Mouse (Mus musculus): Measurements from ENCODE around the gene Parvb. TPM values are rescaled to one million over a fixed set of nuclear protein-coding genes. Genes with fewer than 3 reads are reported as not detected.

Parvb gene
- polyA plus RNA-seq, 1 experiment from 2014 or later: 9.5 TPM

DNA sequence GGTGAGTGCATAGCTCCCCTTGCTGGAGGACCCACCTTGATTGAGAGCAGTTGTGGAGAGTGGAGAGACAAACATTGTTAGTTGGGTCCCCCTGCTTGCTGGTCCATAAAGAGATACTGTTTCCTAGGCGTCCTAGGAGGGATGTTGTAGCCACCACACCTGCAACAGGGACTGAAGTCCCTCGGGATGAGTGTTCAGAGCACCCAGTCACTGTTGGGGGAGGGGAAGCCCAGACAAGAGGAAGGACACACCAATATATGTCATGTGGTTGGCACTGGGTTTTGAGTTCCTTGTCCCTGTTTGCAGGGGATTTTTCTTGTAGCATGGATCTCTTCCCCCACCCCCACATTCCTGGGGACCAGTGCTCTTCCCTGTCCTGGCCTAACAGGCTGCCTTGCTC is 109.1 kb downstream of the Parvb start:
- Histone ChIP-seq H3K9ac (ENCODE audit: low read depth, low read length) (no peak overlapping the region), H3K4me2 (replicated peaks; ENCODE audit: low read depth, low read length) (no peak overlapping the region), H3K9me3 (ENCODE audit: control insufficient read depth, low read length) (no peaks in the 10 kb centered on the region), H3K27ac (ENCODE audit: low read depth, low read length) (no peak overlapping the region), H3K4me3 (ENCODE audit: low read depth, low read length) (no peak overlapping the region), H3K27me3 (ENCODE audit: control insufficient read depth, insufficient read depth, low read length) (no peaks in the 10 kb centered on the region), H3K36me3 (ENCODE audit: control insufficient read depth, insufficient read depth, low read length) (no peaks in the 10 kb centered on the region), H3K4me1 (replicated peaks; ENCODE audit: control insufficient read depth, insufficient read depth, low read length) (no peaks in the 10 kb centered on the region)
- 54% methylated on average over 2 of the region's 2 CpGs for WGBS
- ATAC-seq (ENCODE audit: low FRiP score) (no peak), DNase-seq (ENCODE audit: low spot score) (no peak)

DNA sequence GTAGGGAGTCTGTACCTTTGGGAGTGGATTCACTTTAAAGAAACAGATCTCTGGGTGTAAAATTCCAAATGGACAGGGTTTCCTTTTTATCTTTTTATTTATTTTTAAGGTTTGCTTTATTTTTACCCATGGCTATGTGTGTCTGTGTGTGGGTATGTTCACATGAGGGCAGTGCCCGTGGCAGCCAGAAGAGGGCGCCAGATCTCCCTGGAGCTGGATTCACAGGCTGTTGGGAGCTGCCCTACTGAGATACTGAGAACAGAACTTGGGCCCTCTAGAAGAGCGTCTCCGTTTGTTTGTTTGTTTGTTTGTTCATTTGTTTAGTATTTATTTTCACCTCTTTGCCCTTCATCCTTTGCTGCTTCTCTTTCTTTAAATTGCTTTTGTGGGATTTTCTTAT is 116.9 kb downstream of the Parvb start:
- DNase-seq (ENCODE audit: low spot score): no peak
- Histone ChIP-seq H3K27ac (ENCODE audit: low read depth, low read length) (no peak overlapping the region), H3K4me3 (ENCODE audit: low read depth, low read length) (no peak overlapping the region), H3K9ac (ENCODE audit: low read depth, low read length) (no peak overlapping the region), H3K4me1 (replicated peaks; ENCODE audit: control insufficient read depth, insufficient read depth, low read length) (no peaks in the 10 kb centered on the region; the same call in 1 of the 2 replicates), H3K4me2 (replicated peaks; ENCODE audit: low read depth, low read length) (no peak overlapping the region), H3K9me3 (ENCODE audit: control insufficient read depth, low read length) (no peaks in the 10 kb centered on the region), H3K27me3 (ENCODE audit: control insufficient read depth, insufficient read depth, low read length) (no peaks in the 10 kb centered on the region), H3K36me3 (ENCODE audit: control insufficient read depth, insufficient read depth, low read length) (no peaks in the 10 kb centered on the region)
- no peak for ATAC-seq (ENCODE audit: low FRiP score)
- WGBS: 94% methylated on average over 4 of the region's 4 CpGs

DNA sequence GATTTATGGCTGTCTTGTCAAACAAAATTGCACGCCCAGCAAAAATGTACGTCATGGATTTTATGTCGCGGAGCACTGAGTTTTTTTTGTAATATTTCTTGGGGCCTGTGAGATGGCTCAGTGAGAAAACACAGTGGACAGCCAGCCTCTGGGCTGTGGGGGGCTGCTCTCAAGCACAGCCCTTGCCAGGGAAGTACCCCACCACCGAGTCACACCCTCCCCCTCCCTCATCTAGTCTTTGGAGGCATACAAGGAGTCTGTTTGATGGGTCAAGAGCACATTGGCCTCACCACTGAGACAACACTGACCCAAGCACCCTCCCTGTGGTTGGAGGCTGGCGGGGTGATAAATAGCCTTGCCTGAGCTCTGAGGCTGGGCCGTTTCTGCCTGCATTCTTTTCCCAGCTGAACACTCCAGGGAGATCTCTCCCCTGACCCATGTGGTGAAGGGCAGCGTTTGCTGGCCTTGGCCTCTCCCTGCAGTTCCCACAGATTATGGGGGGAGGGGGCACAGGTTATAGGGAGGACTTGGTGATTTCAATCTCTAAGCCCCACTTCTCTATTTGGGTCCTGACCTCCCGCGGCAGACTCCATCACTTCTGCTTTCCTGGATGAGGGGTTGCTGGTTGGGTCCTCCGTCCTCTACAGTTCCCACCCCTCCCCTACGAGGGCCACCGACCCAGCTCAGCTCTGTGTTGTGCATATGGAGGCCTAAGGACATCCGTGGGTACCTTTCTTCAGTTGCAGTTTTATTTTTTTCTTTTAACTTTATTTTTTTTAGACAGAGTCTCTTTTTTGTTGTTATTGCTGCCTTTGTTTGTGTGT is 118.3 kb downstream of the Parvb start:
- H3K36me3 ChIP-seq (ENCODE audit: control insufficient read depth, insufficient read depth, low read length): no peaks in the 10 kb centered on the region
- no peak overlapping the region for H3K4me2 ChIP-seq (replicated peaks; ENCODE audit: low read depth, low read length)
- no peaks in the 10 kb centered on the region for H3K9me3 ChIP-seq (ENCODE audit: control insufficient read depth, low read length)
- ATAC-seq (ENCODE audit: low FRiP score) (peak; percentile 71), DNase-seq (ENCODE audit: low spot score) (peak; percentile 47)
- peak overlapping the region; percentile 72 for H3K27ac ChIP-seq (ENCODE audit: low read depth, low read length)
- H3K27me3 ChIP-seq (ENCODE audit: control insufficient read depth, insufficient read depth, low read length): no peaks in the 10 kb centered on the region
- no peak overlapping the region for H3K4me3 ChIP-seq (ENCODE audit: low read depth, low read length)
- H3K4me1 ChIP-seq (replicated peaks; ENCODE audit: control insufficient read depth, insufficient read depth, low read length): no peaks in the 10 kb centered on the region; the same call in 1 of the 2 replicates
- WGBS: 36% methylated on average over 14 of the region's 14 CpGs
- H3K9ac ChIP-seq (ENCODE audit: low read depth, low read length): 0 out of 2 replicates have a peak overlapping the region, but pooled peaks have one; percentile 4

DNA sequence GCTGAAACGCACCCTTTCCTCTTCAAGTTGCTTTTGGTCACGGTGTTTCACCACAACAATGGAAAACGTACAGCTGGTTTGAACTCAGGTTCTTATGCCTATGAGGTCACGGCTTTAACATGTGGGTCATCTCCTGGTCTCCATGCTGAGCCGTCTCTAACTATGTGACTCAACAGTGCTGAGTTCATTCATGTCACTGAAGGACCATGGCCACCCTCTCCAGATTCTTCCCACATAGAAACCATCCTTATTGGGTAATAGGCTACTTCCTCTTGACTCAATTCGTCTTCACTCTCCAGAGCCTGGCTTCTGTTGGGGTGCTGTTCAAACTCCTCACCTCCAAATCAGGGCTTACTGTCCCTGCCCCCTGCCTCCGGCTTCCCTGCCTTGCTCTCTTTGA is 119.5 kb downstream of the Parvb start:
- Histone ChIP-seq H3K27ac (ENCODE audit: low read depth, low read length) (no peak overlapping the region), H3K36me3 (ENCODE audit: control insufficient read depth, insufficient read depth, low read length) (no peaks in the 10 kb centered on the region), H3K4me2 (replicated peaks; ENCODE audit: low read depth, low read length) (no peak overlapping the region), H3K4me1 (replicated peaks; ENCODE audit: control insufficient read depth, insufficient read depth, low read length) (no peaks in the 10 kb centered on the region; the same call in 1 of the 2 replicates), H3K27me3 (ENCODE audit: control insufficient read depth, insufficient read depth, low read length) (no peaks in the 10 kb centered on the region), H3K4me3 (ENCODE audit: low read depth, low read length) (no peak overlapping the region), H3K9ac (ENCODE audit: low read depth, low read length) (no peak overlapping the region), H3K9me3 (ENCODE audit: control insufficient read depth, low read length) (no peaks in the 10 kb centered on the region)
- ATAC-seq (ENCODE audit: low FRiP score) (no peak), DNase-seq (ENCODE audit: low spot score) (no peak)
- WGBS: 77% methylated on average over 7 of the region's 7 CpGs

DNA sequence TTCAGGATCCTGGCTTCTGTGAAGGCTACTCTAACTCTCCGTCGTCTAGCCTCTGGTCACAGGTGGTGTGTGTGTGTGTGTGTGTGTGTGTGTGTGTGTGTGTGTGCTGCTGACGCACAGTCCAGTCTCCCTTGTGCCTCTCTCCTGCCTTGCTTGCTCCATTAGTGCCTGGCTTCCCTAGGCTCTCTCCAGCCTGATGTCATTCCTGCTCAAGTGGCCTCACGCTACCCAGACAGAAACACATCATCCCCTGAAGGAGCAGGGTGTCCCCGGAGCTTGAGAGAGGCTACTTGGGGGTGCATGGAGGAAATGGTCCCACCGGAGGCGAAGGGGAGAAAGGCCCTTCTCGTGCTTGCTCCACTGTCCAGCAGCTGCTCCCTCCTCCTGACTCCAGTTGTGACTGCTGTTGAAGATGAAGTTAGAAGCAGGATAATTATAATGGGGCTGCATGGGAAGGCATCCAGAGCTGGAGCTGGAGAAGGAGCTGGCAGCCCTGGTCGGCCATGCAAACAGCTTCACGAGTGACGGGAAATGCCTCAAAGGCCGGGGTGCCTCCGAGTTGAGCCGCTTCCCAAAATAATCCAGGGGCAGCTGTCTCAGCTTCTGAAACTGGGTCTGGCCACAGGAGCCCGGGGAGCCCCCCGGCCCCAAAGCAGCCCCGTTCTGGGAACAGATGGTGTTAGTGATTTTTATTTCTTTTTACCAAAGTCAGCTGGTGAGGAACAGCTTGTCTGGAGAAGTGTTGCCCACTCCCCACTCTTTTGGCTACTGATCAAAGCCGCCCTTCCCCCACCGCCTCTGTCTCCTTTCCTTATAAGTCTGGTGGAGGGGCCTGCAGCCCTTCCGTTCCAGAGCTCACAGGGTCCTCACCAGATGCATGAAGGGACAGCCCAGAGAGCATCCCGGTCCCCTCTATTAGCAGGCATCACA is 120.3 kb downstream of the Parvb start:
- no peak for DNase-seq (ENCODE audit: low spot score)
- H3K27me3 ChIP-seq (ENCODE audit: control insufficient read depth, insufficient read depth, low read length): no peaks in the 10 kb centered on the region
- H3K4me3 ChIP-seq (ENCODE audit: low read depth, low read length): no peak overlapping the region
- ATAC-seq (ENCODE audit: low FRiP score): no peak
- no peak overlapping the region for H3K9ac ChIP-seq (ENCODE audit: low read depth, low read length)
- no peaks in the 10 kb centered on the region; the same call in 1 of the 2 replicates for H3K4me1 ChIP-seq (replicated peaks; ENCODE audit: control insufficient read depth, insufficient read depth, low read length)
- H3K4me2 ChIP-seq (replicated peaks; ENCODE audit: low read depth, low read length): no peak overlapping the region
- no peaks in the 10 kb centered on the region for H3K9me3 ChIP-seq (ENCODE audit: control insufficient read depth, low read length)
- H3K27ac ChIP-seq (ENCODE audit: low read depth, low read length): no peak overlapping the region
- WGBS: 72% methylated on average over 21 of the region's 21 CpGs
- H3K36me3 ChIP-seq (ENCODE audit: control insufficient read depth, insufficient read depth, low read length): no peaks in the 10 kb centered on the region

DNA sequence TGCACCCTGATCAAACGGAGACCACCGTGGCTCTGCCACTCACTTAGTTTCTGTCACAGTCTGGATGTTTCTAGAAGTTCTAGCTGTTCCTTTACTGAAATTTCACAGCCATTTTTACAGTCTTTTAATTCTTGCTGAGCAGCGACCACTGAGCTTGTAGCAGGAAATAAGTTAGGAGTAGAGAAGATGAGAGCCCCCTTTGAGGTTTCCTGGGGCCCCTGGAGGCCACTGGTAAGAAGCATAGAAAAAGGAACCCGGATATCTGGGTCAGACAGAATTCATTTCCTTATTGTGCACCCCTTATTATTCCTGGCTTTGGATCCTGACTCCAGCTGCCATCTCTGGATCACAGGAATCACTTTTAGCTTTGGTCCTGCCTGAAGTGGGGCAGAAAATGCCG is 123.2 kb downstream of the Parvb start:
- Histone ChIP-seq H3K36me3 (ENCODE audit: control insufficient read depth, insufficient read depth, low read length) (no peaks in the 10 kb centered on the region), H3K9me3 (ENCODE audit: control insufficient read depth, low read length) (no peaks in the 10 kb centered on the region), H3K27ac (ENCODE audit: low read depth, low read length) (no peak overlapping the region), H3K4me2 (replicated peaks; ENCODE audit: low read depth, low read length) (no peak overlapping the region), H3K4me3 (ENCODE audit: low read depth, low read length) (no peak overlapping the region), H3K4me1 (replicated peaks; ENCODE audit: control insufficient read depth, insufficient read depth, low read length) (no peaks in the 10 kb centered on the region; the same call in 1 of the 2 replicates), H3K9ac (ENCODE audit: low read depth, low read length) (no peak overlapping the region), H3K27me3 (ENCODE audit: control insufficient read depth, insufficient read depth, low read length) (no peaks in the 10 kb centered on the region)
- no peak for ATAC-seq (ENCODE audit: low FRiP score)
- DNase-seq (ENCODE audit: low spot score): no peak
- 84% methylated on average over 5 of the region's 5 CpGs for WGBS

GRCm38 (mm10) chr15:84364746-84365145 is 132.9 kb downstream of the Parvb start:
- ATAC-seq (ENCODE audit: low FRiP score) (no peak), DNase-seq (ENCODE audit: low spot score) (no peak)
- Histone ChIP-seq H3K36me3 (ENCODE audit: control insufficient read depth, insufficient read depth, low read length) (no peaks in the 10 kb centered on the region), H3K9me3 (ENCODE audit: control insufficient read depth, low read length) (no peaks in the 10 kb centered on the region), H3K4me1 (replicated peaks; ENCODE audit: control insufficient read depth, insufficient read depth, low read length) (no peaks in the 10 kb centered on the region), H3K9ac (ENCODE audit: low read depth, low read length) (no peak overlapping the region), H3K4me2 (replicated peaks; ENCODE audit: low read depth, low read length) (no peak overlapping the region), H3K27ac (ENCODE audit: low read depth, low read length) (no peak overlapping the region), H3K27me3 (ENCODE audit: control insufficient read depth, insufficient read depth, low read length) (no peaks in the 10 kb centered on the region), H3K4me3 (ENCODE audit: low read depth, low read length) (no peak overlapping the region)
- WGBS: 86% methylated on average over 3 of the region's 3 CpGs

Measured in hindbrain, embryonic 11.5 days (tissue).